Mouse (Mus musculus) megakaryocyte, embryonic 14.5 days (primary cell): Measurements from ENCODE around the gene Prim1.

ENCODE experiments used
- FLI1 ChIP-seq: IDR thresholded peaks from 2 replicates; pipeline ENCODE4 v1.6.1; 2012; ENCODE audit warnings: low read length, inconsistent platforms, mixed read lengths
- GATA1 ChIP-seq: IDR thresholded peaks from 3 replicates; pipeline ENCODE4 v1.6.1; 2012; ENCODE audit warnings: mixed read lengths, low read length, inconsistent platforms, borderline replicate concordance

GRCm38 (mm10) chr10:128029931-128030330 is 15.0 kb downstream of the Prim1 start:
- TF ChIP-seq GATA1 (no peak), FLI1 (no peak)
